Mouse (Mus musculus) c-Kit-positive CD71-positive TER-119-negative erythroid progenitor cells, embryonic 14.5 days (primary cell): ENCODE data around the gene Rassf1.

Source experiments
- DNase-seq: peaks from one replicate; pipeline ENCODE4 v3.0.0-alpha.2; 2013; ENCODE audit warnings: low read depth

Rassf1 gene

GRCm38 (mm10) chr9:107551117-107551889 is at the start of gene Rassf1:
TSS of gene Rassf1 (plus strand) at chr9:107551555.
- no peak for DNase-seq

GRCm38 (mm10) chr9:107502131-107502846 is 49.1 kb upstream of the Rassf1 start:
- DNase-seq: no peak

GRCm38 (mm10) chr9:107504662-107505537 is 46.5 kb upstream of the Rassf1 start:
- DNase-seq: no peak

- no peak for DNase-seq
Observed at GRCm38 (mm10) chr9:107508266-107508665, 43.1 kb upstream of the Rassf1 start.

GRCm38 (mm10) chr9:107510384-107511100 is 40.8 kb upstream of the Rassf1 start:
- DNase-seq: no peak

GRCm38 (mm10) chr9:107511436-107511835 is 39.9 kb upstream of the Rassf1 start:
- DNase-seq: no peak

GRCm38 (mm10) chr9:107512326-107512725 is 39.0 kb upstream of the Rassf1 start:
- DNase-seq: no peak

GRCm38 (mm10) chr9:107514303-107514955 is 36.9 kb upstream of the Rassf1 start:
- DNase-seq: peak; percentile 62

- DNase-seq: no peak
Observed at GRCm38 (mm10) chr9:107520331-107520730, 31.0 kb upstream of the Rassf1 start.

- no peak for DNase-seq
Observed at GRCm38 (mm10) chr9:107521190-107521589, 30.2 kb upstream of the Rassf1 start.

GRCm38 (mm10) chr9:107521711-107522399 is 29.5 kb upstream of the Rassf1 start:
- DNase-seq: no peak

- DNase-seq: no peak
Observed at GRCm38 (mm10) chr9:107522400-107522711, 29.0 kb upstream of the Rassf1 start.

- peak; percentile 63 for DNase-seq
Observed at GRCm38 (mm10) chr9:107526198-107527026, 24.9 kb upstream of the Rassf1 start.

- peak; percentile 85 for DNase-seq
Observed at GRCm38 (mm10) chr9:107533791-107534407, 17.5 kb upstream of the Rassf1 start, which contains the start of gene Tmem115. TSS of gene Tmem115 (plus strand) at chr9:107533945.

- DNase-seq: no peak
Observed at GRCm38 (mm10) chr9:107534408-107535202, 16.8 kb upstream of the Rassf1 start.

GRCm38 (mm10) chr9:107538231-107538630 is 13.1 kb upstream of the Rassf1 start:
- DNase-seq: no peak

- no peak for DNase-seq
Observed at GRCm38 (mm10) chr9:107538711-107539110, 12.6 kb upstream of the Rassf1 start.

- no peak for DNase-seq
Observed at GRCm38 (mm10) chr9:107539940-107540339, 11.4 kb upstream of the Rassf1 start.
